Mouse (Mus musculus): ENCODE results near the gene Bclaf3. TPM values are rescaled to one million over a fixed set of nuclear protein-coding genes. Genes with fewer than 3 reads are reported as not detected.
A peak's percentile ranks its signal among the peaks of the same experiment; 100 is the strongest.
"Not testable (repeated sequence)": the region's sequence is repeated elsewhere in the genome, so short reads cannot be mapped to it uniquely, and the experiment has no call there.

The Bclaf3 gene
- polyA plus RNA-seq, 1 experiment from 2014 or later: 26.5 TPM

GRCm38 (mm10) chrX:159515599-159515998 lies 10.9 kb upstream of the Bclaf3 start:
- Histone ChIP-seq H3K4me3 (ENCODE audit: low read depth, low read length) (no peak overlapping the region), H3K9ac (replicated peaks; ENCODE audit: low read depth, low read length) (no peak overlapping the region), H3K27me3 (ENCODE audit: control insufficient read depth, insufficient read depth, low read length) (no peaks in the 10 kb centered on the region), H3K27ac (ENCODE audit: low read length) (no peak overlapping the region), H3K4me1 (ENCODE audit: control insufficient read depth, insufficient read depth, low read length) (no peaks in the 10 kb centered on the region), H3K9me3 (ENCODE audit: control insufficient read depth, low read depth, low read length) (no peaks in the 10 kb centered on the region), H3K36me3 (ENCODE audit: control insufficient read depth, insufficient read depth, low read length) (no peaks in the 10 kb centered on the region), H3K4me2 (replicated peaks; ENCODE audit: low read depth, low read length) (no peak overlapping the region)
- no peak for ATAC-seq (ENCODE audit: insufficient number of reproducible peaks, insufficient read depth, low FRiP score, low read depth)
- 90% methylated on average over 6 of the region's 6 CpGs for WGBS

- Histone ChIP-seq H3K36me3 (ENCODE audit: control insufficient read depth, insufficient read depth, low read length) (no peaks in the 10 kb centered on the region), H3K4me2 (replicated peaks; ENCODE audit: low read depth, low read length) (no peak overlapping the region), H3K4me3 (ENCODE audit: low read depth, low read length) (no peak overlapping the region), H3K27me3 (ENCODE audit: control insufficient read depth, insufficient read depth, low read length) (no peaks in the 10 kb centered on the region), H3K27ac (ENCODE audit: low read length) (no peak overlapping the region), H3K9me3 (ENCODE audit: control insufficient read depth, low read depth, low read length) (no peaks in the 10 kb centered on the region), H3K4me1 (ENCODE audit: control insufficient read depth, insufficient read depth, low read length) (no peaks in the 10 kb centered on the region), H3K9ac (replicated peaks; ENCODE audit: low read depth, low read length) (no peak overlapping the region)
- WGBS: 67% methylated on average over 3 of the region's 3 CpGs
- ATAC-seq (ENCODE audit: insufficient number of reproducible peaks, insufficient read depth, low FRiP score, low read depth): no peak
Observed at GRCm38 (mm10) chrX:159521780-159522179, 4.7 kb upstream of the Bclaf3 start.

GRCm38 (mm10) chrX:159522651-159523050 lies 3.8 kb upstream of the Bclaf3 start:
- 70% methylated on average over 4 of the region's 4 CpGs for WGBS
- Histone ChIP-seq H3K9me3 (ENCODE audit: control insufficient read depth, low read depth, low read length) (no peaks in the 10 kb centered on the region), H3K4me1 (ENCODE audit: control insufficient read depth, insufficient read depth, low read length) (no peaks in the 10 kb centered on the region), H3K27ac (ENCODE audit: low read length) (no peak overlapping the region), H3K27me3 (ENCODE audit: control insufficient read depth, insufficient read depth, low read length) (no peaks in the 10 kb centered on the region), H3K4me2 (replicated peaks; ENCODE audit: low read depth, low read length) (no peak overlapping the region), H3K4me3 (ENCODE audit: low read depth, low read length) (no peak overlapping the region), H3K9ac (replicated peaks; ENCODE audit: low read depth, low read length) (no peak overlapping the region), H3K36me3 (ENCODE audit: control insufficient read depth, insufficient read depth, low read length) (no peaks in the 10 kb centered on the region)
- no peak for ATAC-seq (ENCODE audit: insufficient number of reproducible peaks, insufficient read depth, low FRiP score, low read depth)

- Histone ChIP-seq H3K4me2 (replicated peaks; ENCODE audit: low read depth, low read length) (no peak overlapping the region), H3K4me3 (ENCODE audit: low read depth, low read length) (peak overlapping the region; percentile 55), H3K9ac (replicated peaks; ENCODE audit: low read depth, low read length) (peak overlapping the region; percentile 38), H3K36me3 (ENCODE audit: control insufficient read depth, insufficient read depth, low read length) (no peaks in the 10 kb centered on the region), H3K9me3 (ENCODE audit: control insufficient read depth, low read depth, low read length) (no peaks in the 10 kb centered on the region), H3K4me1 (ENCODE audit: control insufficient read depth, insufficient read depth, low read length) (no peaks in the 10 kb centered on the region), H3K27ac (ENCODE audit: low read length) (peak overlapping the region; percentile 58; the same call in 1 of the 2 replicates), H3K27me3 (ENCODE audit: control insufficient read depth, insufficient read depth, low read length) (no peaks in the 10 kb centered on the region)
- peak; percentile 98 for ATAC-seq (ENCODE audit: insufficient number of reproducible peaks, insufficient read depth, low FRiP score, low read depth)
- 30% methylated on average over 30 of the region's 38 CpGs for WGBS
Observed at GRCm38 (mm10) chrX:159532427-159532810, 5.9 kb downstream of the Bclaf3 start.

- Histone ChIP-seq H3K27me3 (ENCODE audit: control insufficient read depth, insufficient read depth, low read length) (no peaks in the 10 kb centered on the region), H3K27ac (ENCODE audit: low read length) (peak overlapping the region; percentile 58; the same call in 1 of the 2 replicates), H3K4me2 (replicated peaks; ENCODE audit: low read depth, low read length) (peak overlapping the region; percentile 40), H3K9me3 (ENCODE audit: control insufficient read depth, low read depth, low read length) (no peaks in the 10 kb centered on the region), H3K36me3 (ENCODE audit: control insufficient read depth, insufficient read depth, low read length) (no peaks in the 10 kb centered on the region), H3K9ac (replicated peaks; ENCODE audit: low read depth, low read length) (peak overlapping the region; percentile 38), H3K4me3 (ENCODE audit: low read depth, low read length) (peak overlapping the region; percentile 55), H3K4me1 (ENCODE audit: control insufficient read depth, insufficient read depth, low read length) (no peaks in the 10 kb centered on the region)
- ATAC-seq (ENCODE audit: insufficient number of reproducible peaks, insufficient read depth, low FRiP score, low read depth): peak; percentile 25; the same call in 1 of the 2 replicates
- 25% methylated on average over 49 of the region's 56 CpGs for WGBS
Observed at GRCm38 (mm10) chrX:159532811-159533462, 6.4 kb downstream of the Bclaf3 start.

- 87% methylated on average over 18 of the region's 18 CpGs for WGBS
- ATAC-seq (ENCODE audit: insufficient number of reproducible peaks, insufficient read depth, low FRiP score, low read depth): no peak
Observed at GRCm38 (mm10) chrX:159541936-159542335, 15.4 kb downstream of the Bclaf3 start.

GRCm38 (mm10) chrX:159547093-159547492 lies 20.6 kb downstream of the Bclaf3 start:
- H3K4me2 ChIP-seq (replicated peaks; ENCODE audit: low read depth, low read length): no peak overlapping the region
- H3K9me3 ChIP-seq (ENCODE audit: control insufficient read depth, low read depth, low read length): no peaks in the 10 kb centered on the region
- 91% methylated on average over 5 of the region's 5 CpGs for WGBS
- no peak for ATAC-seq (ENCODE audit: insufficient number of reproducible peaks, insufficient read depth, low FRiP score, low read depth)
- H3K4me3 ChIP-seq (ENCODE audit: low read depth, low read length): no peak overlapping the region
- H3K27me3 ChIP-seq (ENCODE audit: control insufficient read depth, insufficient read depth, low read length): no peaks in the 10 kb centered on the region
- no peaks in the 10 kb centered on the region for H3K4me1 ChIP-seq (ENCODE audit: control insufficient read depth, insufficient read depth, low read length)
- no peak overlapping the region for H3K9ac ChIP-seq (replicated peaks; ENCODE audit: low read depth, low read length)
- H3K36me3 ChIP-seq (ENCODE audit: control insufficient read depth, insufficient read depth, low read length): no peaks in the 10 kb centered on the region; the same call in 1 of the 2 replicates
- no peak overlapping the region for H3K27ac ChIP-seq (ENCODE audit: low read length)

More at GRCm38 (mm10) chrX:159541936-159542335, 15.4 kb downstream of the Bclaf3 start:
- no peak overlapping the region for H3K27ac ChIP-seq (ENCODE audit: low read length)
- H3K9me3 ChIP-seq (ENCODE audit: control insufficient read depth, low read depth, low read length): no peaks in the 10 kb centered on the region
- no peaks in the 10 kb centered on the region for H3K27me3 ChIP-seq (ENCODE audit: control insufficient read depth, insufficient read depth, low read length)
- H3K9ac ChIP-seq (replicated peaks; ENCODE audit: low read depth, low read length): no peak overlapping the region
- no peaks in the 10 kb centered on the region for H3K4me1 ChIP-seq (ENCODE audit: control insufficient read depth, insufficient read depth, low read length)
- H3K4me2 ChIP-seq (replicated peaks; ENCODE audit: low read depth, low read length): no peak overlapping the region
- no peaks in the 10 kb centered on the region for H3K36me3 ChIP-seq (ENCODE audit: control insufficient read depth, insufficient read depth, low read length)
- no peak overlapping the region for H3K4me3 ChIP-seq (ENCODE audit: low read depth, low read length)

- not testable (repeated sequence) for H3K27me3 ChIP-seq (ENCODE audit: control insufficient read depth, insufficient read depth, low read length); H3K27ac ChIP-seq (ENCODE audit: low read length); ATAC-seq (ENCODE audit: insufficient number of reproducible peaks, insufficient read depth, low FRiP score, low read depth); H3K4me1 ChIP-seq (ENCODE audit: control insufficient read depth, insufficient read depth, low read length); H3K36me3 ChIP-seq (ENCODE audit: control insufficient read depth, insufficient read depth, low read length); H3K9ac ChIP-seq (replicated peaks; ENCODE audit: low read depth, low read length); H3K4me3 ChIP-seq (ENCODE audit: low read depth, low read length); H3K4me2 ChIP-seq (replicated peaks; ENCODE audit: low read depth, low read length); H3K9me3 ChIP-seq (ENCODE audit: control insufficient read depth, low read depth, low read length)
- WGBS: 85% methylated on average over 7 of the region's 7 CpGs
Observed at GRCm38 (mm10) chrX:159584738-159585137, 58.2 kb downstream of the Bclaf3 start.

GRCm38 (mm10) chrX:159591633-159592032 lies 65.1 kb downstream of the Bclaf3 start:
- no peak overlapping the region for H3K27ac ChIP-seq (ENCODE audit: low read length)
- H3K4me2 ChIP-seq (replicated peaks; ENCODE audit: low read depth, low read length): no peak overlapping the region
- no peaks in the 10 kb centered on the region for H3K9me3 ChIP-seq (ENCODE audit: control insufficient read depth, low read depth, low read length)
- no peaks in the 10 kb centered on the region for H3K36me3 ChIP-seq (ENCODE audit: control insufficient read depth, insufficient read depth, low read length)
- H3K9ac ChIP-seq (replicated peaks; ENCODE audit: low read depth, low read length): no peak overlapping the region
- no peaks in the 10 kb centered on the region for H3K27me3 ChIP-seq (ENCODE audit: control insufficient read depth, insufficient read depth, low read length)
- H3K4me3 ChIP-seq (ENCODE audit: low read depth, low read length): no peak overlapping the region
- no peaks in the 10 kb centered on the region for H3K4me1 ChIP-seq (ENCODE audit: control insufficient read depth, insufficient read depth, low read length)
- no peak for ATAC-seq (ENCODE audit: insufficient number of reproducible peaks, insufficient read depth, low FRiP score, low read depth)
- 55% methylated on average over 1 of the region's 1 CpGs for WGBS
